Mouse (Mus musculus): ENCODE results near the gene Aggf1. TPM values are rescaled to one million over a fixed set of nuclear protein-coding genes. Genes with fewer than 3 reads are reported as not detected.
A peak's percentile ranks its signal among the peaks of the same experiment; 100 is the strongest.
"Not testable (repeated sequence)": the region's sequence is repeated elsewhere in the genome, so short reads cannot be mapped to it uniquely, and the experiment has no call there.

Gene Aggf1
- total RNA-seq (2021) = 10 to 100 TPM; 50.9 to 51.1 TPM
- long read RNA-seq, experiment 1, transcript Aggf1-201 (14 exons, 3,249 nt) = major isoform, 149 of 161 reads
- long read RNA-seq, experiment 1, partial matches to known transcripts = 4 of 161 reads
- long read RNA-seq, experiment 1, other reads (novel, unspliced or antisense) = 8 of 161 reads
- long read RNA-seq, experiment 2, transcript Aggf1-201 (14 exons, 3,249 nt) = major isoform, 119 of 129 reads
- long read RNA-seq, experiment 2, partial matches to known transcripts = 4 of 129 reads
- long read RNA-seq, experiment 2, other reads (novel, unspliced or antisense) = 6 of 129 reads

DNA sequence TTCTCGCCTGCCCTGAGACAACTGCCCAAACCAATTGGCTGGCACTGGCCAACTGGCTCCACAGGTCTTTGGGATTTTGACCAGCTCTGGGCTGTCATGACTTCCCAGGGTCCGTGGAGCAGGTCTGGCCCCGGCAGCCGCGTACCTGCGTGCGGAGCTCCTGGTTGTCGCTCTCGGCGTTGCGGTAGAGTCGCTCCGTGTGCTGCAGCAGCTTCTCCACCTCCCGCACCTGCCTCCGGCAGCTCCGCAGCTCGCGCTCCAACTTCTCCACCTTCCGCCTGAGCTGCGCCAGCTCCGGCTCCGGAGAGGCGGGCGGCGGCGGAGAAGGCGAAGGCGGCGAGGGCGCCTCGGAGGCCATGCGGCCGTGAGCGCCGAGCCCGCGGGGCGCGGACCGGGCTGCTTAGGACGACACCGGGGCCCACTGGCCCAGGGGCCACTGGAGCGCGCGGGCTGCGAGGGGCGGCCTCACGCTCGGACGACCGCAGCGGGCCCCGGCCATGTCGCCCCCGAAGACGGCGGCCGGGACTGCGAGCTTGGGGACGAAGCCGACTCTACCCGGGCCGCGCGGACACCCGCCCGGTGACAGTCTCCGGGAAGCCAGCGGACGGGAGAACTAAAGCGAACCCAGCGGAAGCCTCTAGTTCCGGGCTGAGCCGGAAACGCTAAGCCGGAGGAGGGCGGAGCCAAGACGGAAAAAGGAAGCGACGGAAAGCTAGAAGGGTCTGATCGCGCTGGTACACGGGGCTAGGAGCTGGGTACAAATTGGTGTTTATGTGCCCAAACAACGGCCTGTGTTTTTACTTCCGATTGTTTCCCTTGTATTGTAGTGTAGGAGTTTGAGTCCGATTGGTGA, at the start of gene Aggf1:
Aggf1 (minus strand) TSS at position 652 of the 853 bp plus-strand sequence.
- Histone ChIP-seq H3K27ac (peak within 1 kb of the TSS; percentile 90), H3K4me3 (peak within 1 kb of the TSS; percentile 94)
- intact Hi-C loops (cut with DNase I) = no loop called here
- no peak for TF ChIP-seq CTCF (IDR thresholded peaks at IDR 0.05)
- peak; percentile 91 to 92 for DNase-seq (ENCODE audit: extremely low spot score in 1 of 2, low spot score in 2 of 2)

DNA sequence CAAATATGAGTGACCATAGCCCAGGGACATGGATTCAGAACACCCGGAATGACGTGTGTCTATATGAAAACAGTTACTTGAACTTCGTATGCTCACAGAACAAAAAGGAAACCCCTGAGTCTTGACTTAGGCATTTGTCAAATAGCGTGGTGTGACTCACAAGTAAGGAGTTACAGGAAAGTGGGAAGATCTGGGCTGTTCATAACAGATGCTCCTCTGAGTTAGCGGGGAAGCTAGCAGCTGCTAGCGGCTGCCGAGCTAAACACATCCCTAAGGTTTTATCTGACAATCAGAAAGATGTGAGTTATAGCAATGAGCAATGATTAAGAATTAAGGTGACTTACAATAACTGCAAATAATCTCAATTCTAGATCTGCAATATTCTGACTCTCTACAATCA, 49.8 kb upstream of the Aggf1 start:
- TF ChIP-seq CTCF (IDR thresholded peaks at IDR 0.05) = no peak
- Histone ChIP-seq H3K4me3 (no peak overlapping the region), H3K27ac (no peak overlapping the region)
- intact Hi-C loops (cut with DNase I) = no loop called here
- DNase-seq (ENCODE audit: extremely low spot score in 1 of 2, low spot score in 2 of 2) = no peak

DNA sequence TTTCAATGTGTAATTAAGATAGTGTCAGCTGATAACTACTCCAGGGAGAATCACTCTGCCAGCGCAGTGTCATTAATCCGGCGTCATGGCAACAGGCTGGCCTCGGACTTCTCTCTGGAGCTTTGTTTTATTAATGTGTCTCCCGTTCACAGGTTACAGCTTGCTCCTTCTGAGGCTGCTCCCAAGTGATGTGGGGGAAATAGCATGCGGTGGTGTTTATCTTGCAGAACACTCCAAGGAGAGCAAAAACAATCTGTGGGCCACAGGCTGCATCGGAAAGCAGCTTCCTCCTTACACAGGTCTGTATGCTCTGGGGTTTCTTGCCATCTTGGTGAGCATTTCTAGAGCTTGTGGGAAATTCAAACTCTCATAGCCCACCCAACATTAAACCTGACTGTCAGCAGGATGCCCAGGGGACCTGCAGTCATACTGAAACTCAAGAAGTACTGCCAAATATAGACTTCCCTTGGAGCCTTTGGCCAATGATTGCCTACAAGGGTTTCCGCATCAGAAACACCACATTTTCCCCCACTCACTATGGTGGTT, 44.1 kb upstream of the Aggf1 start:
- TF ChIP-seq CTCF (IDR thresholded peaks at IDR 0.05) = no peak
- no peak for DNase-seq (ENCODE audit: extremely low spot score in 1 of 2, low spot score in 2 of 2)
- intact Hi-C loops (cut with DNase I) = no loop called here

DNA sequence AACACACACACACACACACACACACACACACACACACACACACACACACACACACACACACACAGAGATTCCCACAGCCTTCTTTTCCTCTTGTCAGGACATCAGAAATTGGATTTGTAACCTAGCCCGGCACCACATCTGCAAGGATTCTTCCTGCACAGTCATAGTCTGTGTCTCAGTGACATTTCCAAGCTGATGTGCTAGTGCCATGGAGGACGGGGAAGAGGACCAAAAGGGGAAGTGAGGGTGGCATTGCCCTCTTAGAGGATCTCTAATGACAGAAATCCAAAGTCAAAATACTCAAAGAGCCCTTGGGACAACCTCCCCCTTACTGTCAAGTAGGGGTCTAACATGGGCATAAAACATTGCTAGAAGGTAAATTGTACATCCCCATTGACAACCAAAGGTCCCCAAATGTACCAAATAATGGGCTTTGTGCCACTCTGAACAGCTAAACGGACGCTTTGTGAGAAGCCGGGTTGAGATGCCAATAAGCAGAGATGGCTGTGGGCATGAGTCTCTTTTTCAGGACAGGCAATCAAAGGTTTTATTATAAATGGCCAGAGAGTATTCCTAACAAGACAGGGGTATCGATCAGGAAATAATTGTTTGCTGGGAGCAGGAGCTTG, 43.5 kb upstream of the Aggf1 start:
- Histone ChIP-seq H3K4me3 (no peak overlapping the region), H3K27ac (no peak overlapping the region)
- intact Hi-C loops (cut with DNase I) = no loop called here
- DNase-seq (ENCODE audit: extremely low spot score in 1 of 2, low spot score in 2 of 2) = no peak
- TF ChIP-seq CTCF (IDR thresholded peaks at IDR 0.05) = no peak

More for the DNA sequence above, 44.1 kb upstream of the Aggf1 start:
- no peak overlapping the region for H3K27ac ChIP-seq
- no peak overlapping the region for H3K4me3 ChIP-seq

DNA sequence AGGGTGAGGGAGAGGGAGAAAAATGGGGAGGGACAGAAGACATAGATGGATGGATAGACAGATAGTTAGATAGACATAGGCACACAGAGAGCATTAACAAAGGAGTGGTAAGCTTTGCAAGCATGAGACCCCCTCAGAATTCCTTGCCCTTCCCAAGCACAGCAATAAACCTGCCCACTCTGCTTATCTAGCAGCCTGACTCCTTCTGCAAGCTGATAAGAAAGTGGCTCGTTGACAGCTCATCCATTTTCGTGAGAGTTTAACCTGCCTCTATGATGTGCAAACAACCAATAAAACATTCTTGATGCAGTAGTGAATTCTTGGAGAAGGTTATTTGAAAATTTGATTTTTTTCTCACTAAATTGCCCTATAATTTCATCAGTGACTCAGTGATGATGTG, 37.1 kb upstream of the Aggf1 start:
- no peak for TF ChIP-seq CTCF (IDR thresholded peaks at IDR 0.05)
- DNase-seq (ENCODE audit: extremely low spot score in 1 of 2, low spot score in 2 of 2) = no peak
- intact Hi-C loops (cut with DNase I) = no loop called here
- Histone ChIP-seq H3K27ac (no peak overlapping the region), H3K4me3 (no peak overlapping the region)

DNA sequence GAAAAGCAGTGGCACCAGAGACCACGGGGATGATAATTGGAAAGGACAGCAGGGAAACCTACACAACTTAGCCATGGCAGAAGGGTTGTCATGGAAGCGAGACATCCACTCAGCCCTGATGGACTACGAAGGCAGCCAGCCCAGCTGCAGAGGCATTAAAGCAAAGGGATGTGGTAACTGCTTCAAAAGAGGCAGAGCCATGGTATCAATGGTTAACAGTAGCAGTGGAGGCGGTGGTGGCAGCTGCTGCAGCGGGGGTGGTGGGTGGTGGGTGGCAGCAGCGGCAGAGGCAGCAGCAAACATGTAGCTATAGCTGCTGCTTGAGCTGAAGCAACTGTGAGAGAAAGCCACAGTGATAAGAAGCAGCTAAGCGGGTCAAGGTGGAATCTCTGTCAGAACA, 18.1 kb upstream of the Aggf1 start:
- no peak for DNase-seq (ENCODE audit: extremely low spot score in 1 of 2, low spot score in 2 of 2)
- no peak overlapping the region for H3K27ac ChIP-seq
- intact Hi-C loops (cut with DNase I) = loop anchor here (5.0 kb wide), 1 partner anchor 329 kb away; no protein-coding TSS in a partner anchor
- TF ChIP-seq CTCF (IDR thresholded peaks at IDR 0.05) = no peak
- H3K4me3 ChIP-seq = no peak overlapping the region

DNA sequence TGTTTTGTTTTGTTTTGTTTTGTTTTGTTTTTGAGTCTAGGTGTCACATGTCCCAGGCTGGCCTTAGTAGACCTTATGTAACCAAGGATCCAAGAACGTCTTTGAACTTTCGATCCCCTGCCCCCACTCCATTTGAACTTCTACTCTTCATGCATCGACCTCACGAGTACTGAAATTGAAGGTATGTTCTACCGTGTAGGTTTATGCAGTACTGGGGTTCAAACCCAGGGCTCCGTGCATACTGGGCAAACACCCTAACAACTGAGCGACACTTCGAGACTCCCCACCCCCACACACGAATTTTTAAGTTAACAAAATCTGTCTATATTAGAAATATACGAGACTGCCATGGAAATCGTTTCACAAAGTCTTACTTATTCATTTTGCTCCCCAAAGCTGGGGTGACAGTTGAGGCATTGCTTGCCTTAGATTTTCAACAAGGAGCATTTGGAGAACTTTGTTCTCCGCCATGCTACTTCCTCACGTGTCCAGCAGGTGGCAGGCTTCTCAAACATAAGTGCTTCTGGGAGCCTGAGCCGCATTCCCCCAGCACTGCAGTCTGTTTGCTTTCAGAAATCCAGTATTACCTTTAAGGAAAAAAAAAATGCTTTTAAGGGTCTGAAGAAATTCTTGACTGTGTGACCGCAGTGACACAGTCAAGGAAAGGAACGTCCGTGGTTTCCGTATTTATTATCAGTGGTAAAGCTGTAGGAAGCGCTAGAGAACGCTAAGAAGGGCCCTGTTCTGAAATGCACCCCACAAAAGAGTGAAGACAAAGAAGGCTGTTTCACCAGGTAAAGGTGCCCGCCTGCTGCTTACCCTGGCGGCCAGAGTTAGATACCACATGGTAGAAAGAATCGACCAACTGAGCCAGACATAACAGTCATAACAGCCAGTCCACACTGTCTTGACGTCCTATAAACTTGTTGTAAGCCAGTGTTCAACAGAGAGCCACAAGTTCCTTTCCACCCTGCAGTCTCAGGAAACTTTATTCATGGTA, 15.0 kb upstream of the Aggf1 start:
- Histone ChIP-seq H3K4me3 (no peak overlapping the region), H3K27ac (no peak overlapping the region)
- TF ChIP-seq CTCF (IDR thresholded peaks at IDR 0.05) = peak; percentile 89
- intact Hi-C loops (cut with DNase I) = loop anchor here (1.0 to 5.0 kb wide), 2 partner anchors 91 to 332 kb away; no protein-coding TSS in a partner anchor
- DNase-seq (ENCODE audit: extremely low spot score in 1 of 2, low spot score in 2 of 2) = peak; percentile 73 to 81

DNA sequence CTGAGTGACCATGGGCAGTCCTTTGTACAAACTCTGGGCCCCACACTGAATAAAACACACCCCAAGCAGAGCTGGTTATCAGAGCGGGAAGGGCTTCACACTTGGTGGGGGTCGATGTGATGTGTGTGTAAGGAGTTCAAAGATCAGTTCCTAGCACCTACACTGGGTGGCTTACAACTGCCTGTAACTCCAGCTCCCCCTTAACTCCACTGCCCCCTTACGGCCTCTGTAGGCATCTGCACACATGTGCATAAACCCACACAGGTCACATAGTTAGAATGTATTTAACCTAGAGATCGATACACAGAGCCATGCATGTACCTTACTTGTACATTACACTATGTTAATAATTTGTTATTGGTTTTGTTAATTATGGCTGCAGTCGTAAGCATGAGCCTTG, 13.1 kb upstream of the Aggf1 start:
- TF ChIP-seq CTCF (IDR thresholded peaks at IDR 0.05) = no peak
- intact Hi-C loops (cut with DNase I) = no loop called here
- DNase-seq (ENCODE audit: extremely low spot score in 1 of 2, low spot score in 2 of 2) = no peak
- H3K4me3 ChIP-seq = no peak overlapping the region
- no peak overlapping the region for H3K27ac ChIP-seq

DNA sequence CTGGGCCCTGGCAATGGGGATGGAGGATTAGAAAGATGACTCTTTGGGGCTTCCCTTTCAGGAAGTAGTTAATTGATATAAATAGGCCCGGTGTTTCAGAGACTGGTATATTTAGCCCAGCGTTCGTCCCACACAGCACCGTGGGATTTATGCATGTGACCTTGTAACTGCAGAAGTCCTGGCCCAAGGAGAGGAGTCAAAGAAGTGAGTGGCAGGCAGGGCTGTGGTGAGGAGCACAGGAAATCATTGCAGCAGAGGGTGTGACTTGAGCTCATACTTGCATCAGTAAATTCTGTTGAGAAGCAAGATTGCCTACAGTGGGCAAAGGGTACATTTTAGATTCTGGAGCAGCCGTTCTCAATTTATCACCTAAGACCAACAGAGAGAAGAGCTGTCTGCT, 7.3 kb upstream of the Aggf1 start:
- no peak for DNase-seq (ENCODE audit: extremely low spot score in 1 of 2, low spot score in 2 of 2)
- TF ChIP-seq CTCF (IDR thresholded peaks at IDR 0.05) = no peak
- Histone ChIP-seq H3K27ac (no peak overlapping the region), H3K4me3 (no peak overlapping the region)
- intact Hi-C loops (cut with DNase I) = no loop called here

DNA sequence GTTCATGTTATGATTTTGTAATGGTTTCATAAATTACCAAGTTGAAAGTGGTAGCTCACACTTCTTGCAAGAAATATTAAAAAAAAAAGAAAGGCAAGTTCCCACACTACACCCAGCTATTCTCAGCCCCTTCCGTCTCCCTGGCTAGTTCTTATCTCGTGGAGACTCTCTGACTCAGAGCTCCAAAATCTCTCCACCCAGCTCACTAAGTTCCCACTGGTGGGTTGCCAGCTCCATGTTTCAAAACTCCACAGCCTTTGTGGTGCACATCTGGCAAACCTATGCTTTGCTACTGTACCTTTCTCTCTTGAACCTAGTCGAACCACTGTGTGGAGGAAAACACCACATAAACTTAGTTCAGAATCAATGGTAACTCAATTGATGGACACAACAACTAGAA, 3.5 kb upstream of the Aggf1 start:
- H3K4me3 ChIP-seq = no peak overlapping the region
- no peak overlapping the region for H3K27ac ChIP-seq
- intact Hi-C loops (cut with DNase I) = no loop called here
- no peak for DNase-seq (ENCODE audit: extremely low spot score in 1 of 2, low spot score in 2 of 2)
- TF ChIP-seq CTCF (IDR thresholded peaks at IDR 0.05) = no peak

DNA sequence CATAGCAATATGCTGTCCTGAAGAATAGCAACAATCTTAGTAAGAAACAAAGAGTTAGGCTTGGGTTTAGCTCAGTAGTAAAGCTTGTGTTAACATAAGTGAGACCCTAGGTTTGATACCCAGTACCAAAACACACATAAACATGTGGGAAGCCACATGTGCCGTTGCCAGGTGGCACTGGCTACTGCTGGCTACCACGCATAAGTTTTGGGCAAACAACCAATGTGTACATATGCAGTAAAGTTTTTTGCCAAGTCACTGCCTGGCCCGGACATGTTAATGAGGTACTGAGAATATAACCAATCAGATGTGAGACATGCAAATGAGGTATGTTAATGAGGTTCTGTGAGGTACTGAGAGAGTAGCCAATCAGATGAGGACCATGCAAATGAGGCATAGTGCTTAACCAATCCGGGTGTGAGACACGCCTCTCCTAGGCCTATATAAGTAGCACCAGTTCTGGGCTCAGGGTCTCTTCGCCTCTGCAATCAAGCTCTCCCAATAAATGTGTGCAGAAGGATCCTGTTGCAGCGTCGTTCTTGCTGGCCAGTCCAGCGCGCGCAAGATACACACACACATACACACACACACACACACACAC, 1.6 kb upstream of the Aggf1 start:
- DNase-seq (ENCODE audit: extremely low spot score in 1 of 2, low spot score in 2 of 2); intact Hi-C loops (cut with DNase I); H3K4me3 ChIP-seq; H3K27ac ChIP-seq: not testable (repeated sequence)
